Mouse (Mus musculus) embryonic facial prominence, embryonic 14.5 days (tissue): Measurements from ENCODE around the gene Ankrd66. TPM values are rescaled to one million over a fixed set of nuclear protein-coding genes. Genes with fewer than 3 reads are reported as not detected.

ENCODE experiments used
- ATAC-seq: fragments of 200-750 bp; cut with Nextera tagmentation; 2 replicates; pipeline ENCODE4 v1.8.0; 2017; ENCODE audit warnings: low read depth, moderate number of reproducible peaks, moderate TSS enrichment
- DNase-seq: peaks from one replicate; pipeline ENCODE4 v3.0.0-alpha.2; 2015; ENCODE audit warnings: low spot score
- H3K27ac ChIP-seq: fragments of 300-500 bp; sonication (generic); replicated peaks from 2 replicates; pipeline ENCODE4 v1.5.1; 2014; ENCODE audit warnings: low read depth, mild to moderate bottlenecking, low read length, moderate library complexity
- H3K27me3 ChIP-seq: fragments of 300-500 bp; sonication (generic); replicated peaks from 2 replicates; pipeline ENCODE4 v1.6.1; 2014; ENCODE audit warnings: low read length; ENCODE audit not compliant: control insufficient read depth, insufficient read depth
- H3K36me3 ChIP-seq: fragments of 300-500 bp; sonication (generic); 2 replicates; pipeline ENCODE4 v1.6.1; 2014; ENCODE audit warnings: low read length, mixed read lengths; ENCODE audit not compliant: control insufficient read depth, insufficient read depth
- H3K4me1 ChIP-seq: fragments of 300-500 bp; sonication (generic); 2 replicates; pipeline ENCODE4 v1.6.1; 2014; ENCODE audit warnings: antibody characterized with exemption, low read length; ENCODE audit not compliant: control insufficient read depth, insufficient read depth
- H3K4me2 ChIP-seq: fragments of 300-500 bp; sonication (generic); 2 replicates; pipeline ENCODE4 v1.6.1; 2014; ENCODE audit warnings: low read depth, mild to moderate bottlenecking, low read length, moderate library complexity, mixed read lengths
- H3K4me3 ChIP-seq: fragments of 300-500 bp; sonication (generic); 2 replicates; pipeline ENCODE4 v1.5.1; 2014; ENCODE audit warnings: low read depth, mild to moderate bottlenecking, low read length
- H3K9ac ChIP-seq: fragments of 300-500 bp; sonication (generic); 2 replicates; pipeline ENCODE4 v1.6.1; 2014; ENCODE audit warnings: low read depth, mild to moderate bottlenecking, low read length, moderate library complexity, mixed read lengths
- H3K9me3 ChIP-seq: fragments of 300-500 bp; sonication (generic); 2 replicates; pipeline ENCODE4 v1.6.1; 2016; ENCODE audit warnings: low read length; ENCODE audit not compliant: control insufficient read depth
- WGBS: fragments of 180-500 bp; shearing (Covaris S2); extraction: QIAGEN DNeasy Blood & Tissue Kit; methylation state at CpG from one replicate; pipeline ENCODE4 v1.1.7; 2014; 5-methylcytosine and 5-hydroxymethylcytosine counted together
- polyA plus RNA-seq: library from polyadenylated mRNA; unstranded; fragments of >200 nt; fragmentation: Nextera tagmentation; extraction: Ambion mirVana; gene quantifications from 2 replicates; pipeline ENCODE4 v1.2.1, GENCODE M21; 2014

Ankrd66 gene
- polyA plus RNA-seq: 0.60 TPM in 1 of 2 replicates, not detected in the other

DNA sequence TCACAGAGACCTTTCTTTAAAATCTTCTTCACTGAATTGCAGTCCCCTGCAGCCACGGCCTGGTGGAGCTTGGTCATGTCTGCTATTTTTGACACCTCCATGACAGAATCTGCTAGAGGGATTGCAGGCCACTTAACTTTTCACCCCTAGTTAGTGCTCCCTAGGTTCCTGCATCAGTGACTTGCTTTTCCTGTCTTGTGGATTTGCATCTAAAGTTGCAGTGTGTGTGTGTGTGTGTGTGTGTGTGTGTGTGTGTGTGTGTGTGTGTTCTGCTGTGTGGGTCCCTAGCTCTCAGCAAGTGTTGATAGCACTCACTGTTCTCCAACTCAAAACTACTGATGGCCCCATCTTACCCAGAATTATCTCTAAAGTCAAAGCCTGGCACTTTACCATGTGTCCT is at the start of gene Ankrd66:
Ankrd66 (minus strand) TSS at position 101 of the 400 bp plus-strand sequence.
- no peaks in the 10 kb centered on the region for H3K4me1 ChIP-seq
- no peak within 1 kb of the TSS for H3K9ac ChIP-seq
- DNase-seq (no peak), ATAC-seq (no peak)
- no peaks in the 10 kb centered on the region for H3K36me3 ChIP-seq
- H3K27me3 ChIP-seq: no peaks in the 10 kb centered on the region
- no peaks in the 10 kb centered on the region for H3K9me3 ChIP-seq
- WGBS: 56% methylated on average over 1 of the region's 1 CpGs
- H3K27ac ChIP-seq: no peak within 1 kb of the TSS
- no peak within 1 kb of the TSS for H3K4me3 ChIP-seq
- H3K4me2 ChIP-seq: no peak within 1 kb of the TSS

DNA sequence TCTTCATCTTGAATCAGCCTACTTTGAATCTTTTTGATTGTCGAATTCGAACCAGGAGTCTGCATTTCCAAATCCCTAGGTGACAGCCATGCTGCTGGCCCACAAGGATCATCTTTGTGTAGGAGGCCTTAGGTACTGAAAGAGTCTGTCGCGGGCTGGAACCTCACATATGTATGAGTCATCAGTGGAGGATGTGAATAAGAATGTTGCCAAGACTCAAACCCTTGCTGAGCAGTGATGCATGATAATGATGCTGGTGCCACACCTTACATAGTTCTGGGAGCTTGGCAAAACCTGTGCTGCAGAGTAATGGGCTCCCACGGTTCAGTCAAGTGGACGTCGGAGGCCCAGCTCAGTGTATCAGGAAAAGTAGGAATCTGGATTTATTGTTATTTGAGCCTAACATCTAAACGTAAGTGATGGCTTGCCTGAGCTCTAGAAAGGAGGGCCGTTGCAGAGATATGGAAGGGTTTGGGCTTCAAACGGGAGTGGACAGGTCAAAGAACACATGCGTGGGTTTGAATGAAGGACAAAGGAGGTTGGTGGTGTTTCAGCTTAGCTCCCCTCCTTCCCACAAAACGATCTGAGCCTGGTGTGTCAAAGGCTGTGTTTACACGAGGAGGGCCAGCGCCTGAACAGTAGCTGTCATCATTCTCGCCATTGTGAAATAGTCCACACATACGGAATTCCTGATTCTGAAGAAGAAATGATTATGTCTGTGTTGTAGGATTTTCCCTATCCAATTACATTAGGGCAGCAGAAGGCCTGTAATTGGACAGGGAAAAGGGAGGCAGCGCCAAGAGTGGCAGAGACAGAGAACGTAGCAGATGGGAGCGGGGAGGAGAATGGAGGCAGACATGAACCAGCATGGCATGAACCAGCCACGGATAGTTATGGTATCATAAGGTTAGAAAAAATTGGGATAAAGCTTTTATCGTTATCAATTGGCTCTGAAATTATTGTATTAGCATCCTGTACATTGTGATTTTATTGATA is 49.2 kb upstream of the Ankrd66 start:
- ATAC-seq: no peak
- no peaks in the 10 kb centered on the region for H3K27me3 ChIP-seq
- no peak overlapping the region for H3K27ac ChIP-seq
- no peaks in the 10 kb centered on the region for H3K4me1 ChIP-seq
- 84% methylated on average over 21 of the region's 21 CpGs for WGBS
- H3K4me3 ChIP-seq: no peak overlapping the region
- no peaks in the 10 kb centered on the region for H3K36me3 ChIP-seq
- H3K9ac ChIP-seq: no peak overlapping the region
- H3K9me3 ChIP-seq: no peaks in the 10 kb centered on the region
- DNase-seq: no peak
- H3K4me2 ChIP-seq: no peak overlapping the region

- WGBS: 88% methylated on average over 5 of the region's 5 CpGs
- Histone ChIP-seq H3K27ac (no peak overlapping the region), H3K9ac (no peak overlapping the region), H3K4me3 (no peak overlapping the region), H3K9me3 (no peaks in the 10 kb centered on the region), H3K4me2 (no peak overlapping the region), H3K4me1 (no peaks in the 10 kb centered on the region), H3K36me3 (no peaks in the 10 kb centered on the region), H3K27me3 (no peaks in the 10 kb centered on the region)
- no peak for DNase-seq
- ATAC-seq: no peak
Observed at GRCm38 (mm10) chr17:43590531-43590930, 47.1 kb upstream of the Ankrd66 start.

GRCm38 (mm10) chr17:43589750-43590149 is 46.3 kb upstream of the Ankrd66 start:
- H3K9me3 ChIP-seq: no peaks in the 10 kb centered on the region
- H3K27ac ChIP-seq: no peak overlapping the region
- H3K4me1 ChIP-seq: no peaks in the 10 kb centered on the region
- H3K4me2 ChIP-seq: no peak overlapping the region
- no peaks in the 10 kb centered on the region for H3K27me3 ChIP-seq
- no peak overlapping the region for H3K9ac ChIP-seq
- DNase-seq (no peak), ATAC-seq (no peak)
- no peak overlapping the region for H3K4me3 ChIP-seq
- 91% methylated on average over 6 of the region's 6 CpGs for WGBS
- no peaks in the 10 kb centered on the region for H3K36me3 ChIP-seq

DNA sequence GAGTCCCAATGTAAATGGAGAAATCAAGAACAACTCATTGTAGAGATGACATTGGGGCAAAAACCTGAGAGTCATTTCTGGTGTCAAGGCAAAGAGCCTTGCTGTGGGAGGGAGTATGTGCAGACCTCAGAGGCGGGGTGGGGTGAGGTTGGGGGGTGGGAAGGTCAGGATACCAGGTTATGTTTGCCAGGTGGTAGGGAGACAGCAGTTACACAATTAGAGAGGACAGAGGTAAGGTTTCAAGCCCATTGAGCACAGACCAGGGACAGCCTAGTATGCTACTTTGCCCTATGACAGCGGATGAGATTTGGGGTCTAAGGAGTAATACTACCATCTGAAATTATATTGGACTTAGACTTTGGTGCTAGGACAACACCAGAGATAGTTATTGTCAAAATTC is 43.8 kb upstream of the Ankrd66 start:
- Histone ChIP-seq H3K9ac (no peak overlapping the region), H3K9me3 (no peaks in the 10 kb centered on the region), H3K27ac (no peak overlapping the region), H3K36me3 (no peaks in the 10 kb centered on the region), H3K4me2 (no peak overlapping the region), H3K4me1 (no peaks in the 10 kb centered on the region), H3K4me3 (no peak overlapping the region), H3K27me3 (no peaks in the 10 kb centered on the region)
- 90% methylated on average over 2 of the region's 2 CpGs for WGBS
- no peak for ATAC-seq
- DNase-seq: no peak

- Histone ChIP-seq H3K9me3 (no peaks in the 10 kb centered on the region), H3K27me3 (no peaks in the 10 kb centered on the region), H3K4me2 (no peak overlapping the region), H3K4me1 (peaks cover 16% of the 10 kb centered on the region), H3K4me3 (no peak overlapping the region), H3K27ac (no peak overlapping the region), H3K36me3 (no peaks in the 10 kb centered on the region), H3K9ac (no peak overlapping the region)
- DNase-seq (peak; percentile 22), ATAC-seq (no peak)
- WGBS: 59% methylated on average over 7 of the region's 7 CpGs
Observed at GRCm38 (mm10) chr17:43584771-43585170, 41.3 kb upstream of the Ankrd66 start.

DNA sequence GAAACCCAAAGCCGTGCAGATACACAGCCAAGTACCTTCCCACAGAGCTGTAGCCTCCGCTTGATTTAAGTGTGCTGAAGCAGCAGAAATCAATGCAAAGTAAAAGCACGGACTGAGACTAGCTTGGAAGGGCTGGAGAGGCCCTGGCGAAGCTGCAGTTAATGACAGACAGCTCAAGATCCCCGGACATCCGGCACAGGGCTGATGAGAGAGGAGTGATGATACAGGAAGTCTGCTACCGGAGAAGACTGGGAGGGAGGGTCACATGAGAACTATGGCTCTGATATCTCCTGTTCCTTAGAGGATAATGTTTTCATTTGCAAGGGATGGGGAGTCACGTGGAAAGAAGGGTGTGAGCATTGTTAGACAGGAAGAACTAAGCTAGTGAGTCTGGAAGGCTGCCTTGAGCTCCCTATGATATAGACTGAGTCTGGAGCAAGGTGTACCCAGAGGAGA is 37.6 kb upstream of the Ankrd66 start:
- DNase-seq: peak; percentile 74
- H3K4me2 ChIP-seq: peak overlapping the region; percentile 31
- peak overlapping the region; percentile 56 for H3K27ac ChIP-seq
- H3K9ac ChIP-seq: peak overlapping the region; percentile 48; the same call in 1 of the 2 replicates
- 10% methylated on average over 8 of the region's 8 CpGs for WGBS
- H3K36me3 ChIP-seq: no peaks in the 10 kb centered on the region
- no peaks in the 10 kb centered on the region for H3K27me3 ChIP-seq
- H3K9me3 ChIP-seq: no peaks in the 10 kb centered on the region
- peak overlapping the region; percentile 1; the same call in 1 of the 2 replicates for H3K4me3 ChIP-seq
- peaks cover 16% of the 10 kb centered on the region for H3K4me1 ChIP-seq
- peak; percentile 83 for ATAC-seq

DNA sequence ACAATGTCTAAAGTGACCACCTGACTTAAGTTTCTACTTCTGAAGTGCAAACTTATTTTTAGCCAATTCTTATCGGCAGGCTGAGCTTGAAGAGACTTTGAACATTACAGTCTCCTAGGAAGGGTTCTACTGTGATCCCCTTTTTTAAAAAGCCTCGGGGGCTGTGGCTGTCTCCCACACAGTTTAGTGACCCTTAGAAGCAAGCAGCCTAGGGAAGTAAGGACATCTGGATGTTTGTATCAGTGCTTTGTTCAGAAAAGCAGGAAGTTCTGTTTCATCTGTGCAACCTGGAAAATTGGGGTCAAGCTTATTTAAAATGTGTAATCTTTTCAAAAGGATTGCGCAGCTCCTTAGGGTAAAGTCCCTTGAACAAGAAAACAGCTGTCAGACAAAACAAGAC is 37.0 kb upstream of the Ankrd66 start:
- DNase-seq (peak; percentile 29), ATAC-seq (peak; percentile 12; the same call in 1 of the 2 replicates)
- no peaks in the 10 kb centered on the region for H3K9me3 ChIP-seq
- 4% methylated on average over 3 of the region's 3 CpGs for WGBS
- peak overlapping the region; percentile 48; the same call in 1 of the 2 replicates for H3K9ac ChIP-seq
- peak overlapping the region; percentile 56; the same call in 1 of the 2 replicates for H3K27ac ChIP-seq
- H3K4me3 ChIP-seq: no peak overlapping the region
- no peaks in the 10 kb centered on the region for H3K36me3 ChIP-seq
- H3K4me2 ChIP-seq: peak overlapping the region; percentile 31
- no peaks in the 10 kb centered on the region for H3K27me3 ChIP-seq
- peaks cover 16% of the 10 kb centered on the region for H3K4me1 ChIP-seq
